Mouse (Mus musculus) cerebellum, adult 2 months (tissue): ENCODE results near the gene Sox8. TPM values are rescaled to one million over a fixed set of nuclear protein-coding genes. Genes with fewer than 3 reads are reported as not detected.

ENCODE experiments used
- DNase-seq, 2 experiments: peaks; one replicate each; pipeline ENCODE4 v3.0.0; 2021
- H3K27ac ChIP-seq: fragments of 200-500 bp; 2 replicates; pipeline ENCODE4 v1.5.1; 2012; ENCODE audit warnings: low read length, control low read depth, inconsistent platforms; ENCODE audit not compliant: insufficient read depth
- H3K27me3 ChIP-seq: fragments of 200-500 bp; 2 replicates; pipeline ENCODE4 v1.6.1; 2012; ENCODE audit warnings: inconsistent platforms, mild to moderate bottlenecking, low read length, moderate library complexity; ENCODE audit not compliant: control insufficient read depth, insufficient read depth
- H3K4me1 ChIP-seq: fragments of 200-500 bp; 2 replicates; pipeline ENCODE4 v1.6.1; 2011; ENCODE audit warnings: low read length; ENCODE audit not compliant: control insufficient read depth, insufficient read depth
- H3K4me3 ChIP-seq: fragments of 200-500 bp; replicated peaks from 2 replicates; pipeline ENCODE3; 2011; ENCODE audit warnings: mild to moderate bottlenecking, low read depth, low read length, control low read depth; ENCODE audit not compliant: insufficient read depth
- CTCF ChIP-seq: fragments of 200-500 bp; IDR thresholded peaks from 2 replicates; pipeline ENCODE4 v1.5.1; 2011; ENCODE audit warnings: low read depth, mild to moderate bottlenecking, control low read depth, low read length, moderate library complexity, borderline replicate concordance; ENCODE audit not compliant: insufficient read depth
- POLR2A ChIP-seq: fragments of 200-500 bp; IDR thresholded peaks from 2 replicates; pipeline ENCODE4 v1.6.1; 2011; ENCODE audit warnings: low read length, control low read depth, borderline replicate concordance; ENCODE audit not compliant: insufficient read depth
- WGBS: fragments of 180-500 bp; shearing (Covaris S2); methylation state at CpG from one replicate; pipeline ENCODE4 v1.1.7; 2018; 5-methylcytosine and 5-hydroxymethylcytosine counted together
- polyA plus RNA-seq: library from polyadenylated mRNA; depleted of rRNA; stranded (reverse); fragments of >200 nt; gene quantifications from 2 replicates; pipeline ENCODE4 v1.2.3, GENCODE M21; 2012

The Sox8 gene
- polyA plus RNA-seq, 1 experiment: 38.0 TPM

- Histone ChIP-seq H3K4me3 (no peak overlapping the region), H3K4me1 (peaks cover 22% of the 10 kb centered on the region), H3K27me3 (no peaks in the 10 kb centered on the region), H3K27ac (no peak overlapping the region)
- WGBS: 75% methylated on average over 10 of the region's 10 CpGs
- TF ChIP-seq POLR2A (no peak), CTCF (no peak)
- DNase-seq: no peak
Observed at GRCm38 (mm10) chr17:25608821-25609505, 38.5 kb upstream of the Sox8 start.

GRCm38 (mm10) chr17:25608137-25608785, 37.8 kb upstream of the Sox8 start:
- Histone ChIP-seq H3K4me1 (peaks cover 22% of the 10 kb centered on the region), H3K27me3 (no peaks in the 10 kb centered on the region), H3K27ac (no peak overlapping the region), H3K4me3 (no peak overlapping the region)
- 76% methylated on average over 11 of the region's 11 CpGs for WGBS
- no peak for DNase-seq
- no peak for TF ChIP-seq POLR2A
- no peak for TF ChIP-seq CTCF

DNA sequence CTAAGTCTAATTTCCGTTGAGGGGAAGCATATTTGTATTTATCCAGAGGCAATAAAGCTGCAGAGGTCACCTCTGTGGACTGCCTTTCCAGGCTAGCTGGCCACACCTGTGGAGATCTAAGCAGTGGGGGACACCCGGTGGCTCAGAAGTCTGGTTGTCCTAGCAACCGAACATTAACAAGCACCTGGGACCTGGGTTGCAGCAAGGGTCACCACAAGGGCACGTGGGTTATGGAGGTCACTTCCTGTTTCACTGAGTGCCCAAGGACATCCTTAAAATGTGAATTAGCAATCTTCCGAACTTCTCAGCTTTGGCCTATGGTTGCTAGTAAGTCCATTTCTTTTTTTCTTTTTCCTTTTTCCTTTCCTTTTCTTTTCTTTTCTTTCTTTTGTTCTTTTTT, 33.7 kb upstream of the Sox8 start:
- Histone ChIP-seq H3K27me3 (no peaks in the 10 kb centered on the region), H3K27ac (no peak overlapping the region), H3K4me1 (0 out of 2 replicates have a peak, but pooled peaks cover 3% of the 10 kb centered on the region), H3K4me3 (no peak overlapping the region)
- 82% methylated on average over 5 of the region's 5 CpGs for WGBS
- TF ChIP-seq POLR2A: no peak
- no peak for TF ChIP-seq CTCF
- no peak for DNase-seq

DNA sequence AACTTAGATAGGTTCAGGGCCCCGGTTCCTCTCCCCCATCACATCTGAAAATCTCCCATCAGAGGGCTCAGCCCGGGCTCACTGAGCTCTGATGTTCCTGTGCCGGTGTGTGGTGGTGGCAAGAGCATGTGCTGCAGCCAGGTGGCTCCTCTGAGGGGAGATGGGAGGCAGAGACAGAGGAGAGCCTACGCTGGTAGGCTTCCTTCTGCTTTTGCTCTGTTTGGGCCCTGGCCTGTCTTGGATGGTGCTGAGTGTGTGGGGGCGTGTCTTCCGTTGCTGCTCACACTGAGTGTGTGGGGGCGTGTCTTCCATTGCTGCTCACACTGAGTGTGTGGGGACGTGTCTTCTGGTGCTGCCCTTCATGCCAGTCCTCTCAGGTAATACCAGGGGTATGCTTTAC, 31.9 kb upstream of the Sox8 start:
- whole genome bisulfite sequencing: 80% methylated on average over 8 of the region's 8 CpGs
- DNase-seq: no peak
- no peak overlapping the region for H3K27ac ChIP-seq
- TF ChIP-seq CTCF (no peak), POLR2A (no peak)
- H3K4me1 ChIP-seq: peaks cover 12% of the 10 kb centered on the region
- H3K4me3 ChIP-seq: no peak overlapping the region
- H3K27me3 ChIP-seq: no peaks in the 10 kb centered on the region

DNA sequence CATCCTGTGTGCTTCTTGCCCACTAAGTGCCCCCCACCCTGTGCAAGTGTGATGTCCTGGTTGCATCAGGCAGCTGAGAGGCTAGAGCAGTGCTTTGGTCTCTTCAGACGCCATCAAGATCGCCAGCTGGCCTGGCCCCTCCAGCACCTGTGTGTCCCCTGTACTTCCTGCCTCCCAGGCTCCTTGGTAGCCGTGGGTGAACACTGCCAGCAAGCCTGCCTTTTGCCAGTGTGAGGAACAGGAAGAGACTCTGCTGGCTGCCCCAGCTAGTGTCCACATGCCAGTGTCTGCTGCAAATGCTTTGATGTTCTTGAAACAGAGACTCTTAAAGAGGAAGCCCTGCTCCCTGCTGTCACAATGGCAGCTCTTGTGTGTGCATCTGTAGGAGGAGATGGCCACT, 27.1 kb upstream of the Sox8 start:
- no peaks in the 10 kb centered on the region for H3K27me3 ChIP-seq
- H3K4me1 ChIP-seq: peaks cover 24% of the 10 kb centered on the region
- H3K4me3 ChIP-seq: no peak overlapping the region
- no peak for TF ChIP-seq CTCF
- TF ChIP-seq POLR2A: no peak
- peak; percentile 40 for DNase-seq
- WGBS: 19% methylated on average over 3 of the region's 3 CpGs
- no peak overlapping the region for H3K27ac ChIP-seq

- H3K4me3 ChIP-seq: no peak overlapping the region
- WGBS: 72% methylated on average over 5 of the region's 5 CpGs
- TF ChIP-seq POLR2A (no peak), CTCF (no peak; the same call in 1 of the 2 replicates)
- DNase-seq: no peak
- H3K27ac ChIP-seq: no peak overlapping the region
- H3K27me3 ChIP-seq: no peaks in the 10 kb centered on the region
- peaks cover 24% of the 10 kb centered on the region for H3K4me1 ChIP-seq
Observed at GRCm38 (mm10) chr17:25595495-25595894, 25.0 kb upstream of the Sox8 start.

GRCm38 (mm10) chr17:25593411-25594261, 23.1 kb upstream of the Sox8 start:
- H3K4me3 ChIP-seq: no peak overlapping the region
- WGBS: 42% methylated on average over 22 of the region's 22 CpGs
- no peak for TF ChIP-seq POLR2A
- TF ChIP-seq CTCF: no peak

More at GRCm38 (mm10) chr17:25593411-25594261, 23.1 kb upstream of the Sox8 start:
- Histone ChIP-seq H3K27ac (no peak overlapping the region), H3K27me3 (no peaks in the 10 kb centered on the region), H3K4me1 (peaks cover 24% of the 10 kb centered on the region)
- peak in 1 of 2 experiments; percentile 40 for DNase-seq
